Mouse (Mus musculus) ES-Bruce4 (cell line): ENCODE measurements at regions not wholly inside any gene's neighbourhood (a gene's known extent, or its start where the extent isn't known, plus 50 kb on each side); places are given as distances from the start of the nearest gene placed in this dataset.

Source experiments
- CTCF ChIP-seq: IDR thresholded peaks from one replicate; pipeline ENCODE4 v1.8.1; 2011; ENCODE audit warnings: low read depth, low read length
- EP300 ChIP-seq: IDR thresholded peaks from 2 replicates; pipeline ENCODE4 v1.6.1; 2011; ENCODE audit warnings: low read depth, low read length; ENCODE audit not compliant: insufficient read depth
- POLR2A ChIP-seq: IDR thresholded peaks from one replicate; pipeline ENCODE4 v1.8.1; 2011; ENCODE audit warnings: low read length; ENCODE audit not compliant: insufficient read depth

DNA sequence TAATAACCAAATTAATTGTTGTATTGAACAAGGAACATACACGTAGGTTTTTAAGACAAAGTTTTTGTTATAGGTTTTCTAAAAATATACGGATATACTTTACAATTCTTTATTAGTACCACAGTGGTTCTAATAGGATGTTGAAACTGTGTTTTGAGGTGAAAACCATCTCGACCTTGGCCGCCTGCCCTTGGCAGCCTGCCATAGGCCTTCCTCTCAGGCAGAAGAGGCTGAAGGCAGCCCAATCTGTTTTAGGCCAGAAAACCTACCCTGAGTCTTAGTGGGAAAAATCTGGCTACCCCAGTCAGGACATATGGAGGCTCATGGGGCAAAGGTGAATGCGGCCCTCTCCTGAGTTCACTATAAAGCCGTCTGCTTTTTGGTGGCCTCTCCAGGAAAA lies 1049.7 kb upstream of the 1700008P02Rik start:
- TF ChIP-seq CTCF: no peak
- TF ChIP-seq POLR2A: no peak
- TF ChIP-seq EP300: no peak
